Mouse (Mus musculus) olfactory bulb, adult 2 months (tissue): ENCODE measurements around the gene Mfsd12. TPM values are rescaled to one million over a fixed set of nuclear protein-coding genes. Genes with fewer than 3 reads are reported as not detected.

Source experiments
- H3K27ac ChIP-seq: fragments of 200-500 bp; 2 replicates; pipeline ENCODE4 v1.5.1; 2012; ENCODE audit warnings: low read depth, low read length; ENCODE audit not compliant: insufficient read depth
- H3K4me1 ChIP-seq: fragments of 200-500 bp; 2 replicates; pipeline ENCODE4 v1.6.1; 2012; ENCODE audit warnings: low read length; ENCODE audit not compliant: control insufficient read depth, insufficient read depth
- H3K4me3 ChIP-seq: fragments of 200-500 bp; 2 replicates; pipeline ENCODE4 v1.5.1; 2012; ENCODE audit warnings: mild to moderate bottlenecking, low read depth, low read length, moderate library complexity; ENCODE audit not compliant: insufficient read depth
- CTCF ChIP-seq: fragments of 200-500 bp; IDR thresholded peaks from 2 replicates; pipeline ENCODE4 v1.5.1; 2012; ENCODE audit warnings: low read depth, mild to moderate bottlenecking, low read length, moderate library complexity; ENCODE audit not compliant: insufficient read depth
- POLR2A ChIP-seq: fragments of 200-500 bp; IDR thresholded peaks from 2 replicates; pipeline ENCODE4 v1.6.1; 2012; ENCODE audit warnings: mild to moderate bottlenecking, low read depth, low read length, moderate library complexity; ENCODE audit not compliant: insufficient read depth
- WGBS: fragments of 180-500 bp; shearing (Covaris S2); methylation state at CpG from one replicate; pipeline ENCODE4 v1.1.7; 2018; 5-methylcytosine and 5-hydroxymethylcytosine counted together
- polyA plus RNA-seq: library from polyadenylated mRNA; stranded (reverse); fragments of >200 nt; gene quantifications from 2 replicates; pipeline ENCODE4 v1.2.4, GENCODE M21; 2012; ENCODE audit warnings: low replicate concordance; ENCODE audit not compliant: missing spikeins, insufficient read depth, insufficient read length

The Mfsd12 gene
- polyA plus RNA-seq, 1 experiment = not detected

DNA sequence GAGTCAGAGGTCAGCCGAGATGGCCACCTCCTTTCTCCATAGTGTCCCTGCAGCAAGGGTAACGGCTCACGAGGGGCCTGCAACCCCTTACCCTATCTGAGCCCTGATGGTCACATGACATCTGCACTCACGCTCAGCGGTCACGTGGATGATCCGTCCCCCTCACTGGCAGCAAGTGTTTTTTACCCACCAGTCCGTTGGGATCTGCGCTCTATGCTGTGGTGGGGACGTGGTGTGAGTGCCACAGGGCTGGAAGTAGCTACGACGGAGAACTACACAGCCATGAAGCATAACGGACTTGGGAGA is 51.1 kb downstream of the Mfsd12 start:
- no peak overlapping the region for H3K27ac ChIP-seq
- TF ChIP-seq CTCF = no peak
- no peak for TF ChIP-seq POLR2A
- peaks cover 65% of the 10 kb centered on the region for H3K4me1 ChIP-seq
- 68% methylated on average over 13 of the region's 13 CpGs for WGBS
- H3K4me3 ChIP-seq = no peak overlapping the region

DNA sequence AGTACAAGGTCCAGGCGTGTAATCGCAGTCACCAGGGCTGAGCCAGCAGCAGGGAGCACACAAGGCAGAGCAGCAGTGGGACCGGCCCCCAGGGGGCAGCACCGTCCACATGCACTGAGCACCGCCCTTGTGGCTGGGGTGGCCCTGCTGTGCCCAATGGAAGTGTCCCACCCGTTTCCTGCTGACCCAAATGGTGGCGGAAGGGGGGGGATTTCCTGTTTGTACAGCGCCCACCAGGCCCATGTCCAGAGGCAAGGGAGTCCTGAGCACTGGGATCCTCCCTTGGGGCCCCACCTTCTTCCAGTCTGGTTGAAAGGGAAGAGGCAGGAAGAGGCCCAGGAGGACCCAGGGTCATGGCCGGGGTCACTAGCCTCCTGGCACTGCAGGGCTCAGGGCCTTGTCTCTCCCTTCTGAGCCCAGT is 51.6 kb downstream of the Mfsd12 start:
- WGBS = 35% methylated on average over 9 of the region's 9 CpGs
- Histone ChIP-seq H3K4me1 (peaks cover 70% of the 10 kb centered on the region), H3K27ac (no peak overlapping the region), H3K4me3 (no peak overlapping the region)
- no peak for TF ChIP-seq POLR2A
- peak; percentile 77; the same call in 1 of the 2 replicates for TF ChIP-seq CTCF

DNA sequence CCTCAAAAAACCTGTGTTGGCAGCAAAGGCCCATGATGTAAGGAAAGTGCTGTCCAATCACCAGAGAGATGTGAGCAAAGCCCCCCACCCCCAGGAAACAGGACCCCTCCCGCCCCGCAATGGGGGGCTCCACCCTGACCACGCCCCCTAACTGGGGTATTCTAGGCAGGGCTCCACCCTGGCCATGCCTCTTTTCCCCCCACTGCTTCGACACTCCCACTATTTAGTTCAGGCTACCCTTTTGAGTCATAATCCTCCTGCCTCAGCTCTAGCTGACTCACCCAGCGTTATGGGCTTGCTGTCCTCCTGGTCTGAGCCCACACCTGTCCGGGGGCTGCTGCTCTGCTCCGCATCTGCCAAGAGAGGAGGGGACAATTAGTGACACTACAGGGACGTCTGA is 52.0 kb downstream of the Mfsd12 start:
- Histone ChIP-seq H3K27ac (no peak overlapping the region), H3K4me1 (peaks cover 75% of the 10 kb centered on the region), H3K4me3 (no peak overlapping the region)
- TF ChIP-seq CTCF (no peak), POLR2A (no peak)
- 30% methylated on average over 8 of the region's 8 CpGs for WGBS

GRCm38 (mm10) chr10:81410350-81410749 is 53.1 kb downstream of the Mfsd12 start:
- TF ChIP-seq POLR2A (no peak), CTCF (no peak)
- WGBS = 78% methylated on average over 4 of the region's 4 CpGs
- peak overlapping the region; percentile 88 for H3K27ac ChIP-seq
- H3K4me3 ChIP-seq = no peak overlapping the region
- H3K4me1 ChIP-seq = peaks cover 85% of the 10 kb centered on the region

- Histone ChIP-seq H3K27ac (peak overlapping the region; percentile 88), H3K4me1 (peaks cover 91% of the 10 kb centered on the region), H3K4me3 (no peak overlapping the region)
- no peak for TF ChIP-seq CTCF
- no peak for TF ChIP-seq POLR2A
- 56% methylated on average over 9 of the region's 9 CpGs for WGBS
These were observed 53.7 kb downstream of the Mfsd12 start for GRCm38 (mm10) chr10:81410981-81411380.

DNA sequence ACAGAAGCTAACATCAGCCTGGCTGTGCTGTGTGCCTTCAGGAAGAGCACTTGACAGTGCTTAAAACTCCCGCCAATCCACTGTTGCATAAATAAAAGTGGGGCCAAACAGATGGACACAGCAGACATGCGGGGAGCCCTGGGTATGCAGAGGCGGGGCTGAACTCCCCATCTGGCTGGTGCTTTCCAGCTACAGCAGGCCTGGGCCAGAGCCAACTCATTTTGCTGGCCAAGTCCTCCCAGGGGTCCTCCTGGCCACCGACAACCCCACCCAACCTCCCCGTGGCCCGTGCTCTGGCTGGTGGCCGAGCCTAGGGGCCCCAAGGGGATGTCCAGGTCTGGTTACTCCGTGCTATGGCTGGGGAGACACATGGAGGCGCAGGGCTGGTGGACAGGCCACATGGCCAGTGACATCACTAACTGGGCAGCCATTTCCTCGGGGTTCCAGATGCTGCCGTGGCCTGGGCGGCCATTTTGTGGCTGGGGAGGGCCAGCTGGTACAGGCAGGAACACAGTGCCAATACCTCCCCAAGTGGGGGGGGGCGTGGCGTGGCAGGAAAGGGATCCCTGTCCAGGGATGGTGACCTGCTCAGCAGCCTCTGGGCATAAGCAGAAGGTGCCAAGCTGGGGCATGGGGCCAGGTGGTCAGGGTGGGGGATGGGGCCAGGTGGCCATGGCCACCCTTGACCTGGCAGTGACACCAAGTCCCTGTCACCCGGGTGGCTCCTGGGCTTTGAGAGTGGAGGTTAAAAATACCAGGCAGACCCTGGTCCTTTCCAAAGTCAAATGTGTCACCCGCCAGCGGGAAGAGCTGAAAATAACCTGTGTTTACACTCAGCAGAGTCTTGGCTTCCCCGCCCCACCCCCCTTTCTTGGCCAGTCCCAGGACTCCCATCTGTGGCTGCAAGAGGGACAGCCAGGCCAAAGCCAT is 54.4 kb downstream of the Mfsd12 start:
- 31% methylated on average over 18 of the region's 18 CpGs for WGBS
- H3K4me3 ChIP-seq = no peak overlapping the region
- TF ChIP-seq CTCF = no peak; the same call in 1 of the 2 replicates
- no peak for TF ChIP-seq POLR2A
- peak overlapping the region; percentile 88 for H3K27ac ChIP-seq
- H3K4me1 ChIP-seq = peaks cover 97% of the 10 kb centered on the region

- TF ChIP-seq CTCF (no peak), POLR2A (no peak)
- Histone ChIP-seq H3K27ac (peak overlapping the region; percentile 88), H3K4me1 (peaks cover 98% of the 10 kb centered on the region), H3K4me3 (no peak overlapping the region)
- 77% methylated on average over 16 of the region's 16 CpGs for WGBS
These were observed 55.5 kb downstream of the Mfsd12 start for GRCm38 (mm10) chr10:81412586-81413309.

GRCm38 (mm10) chr10:81413310-81414261 is 56.3 kb downstream of the Mfsd12 start:
- Histone ChIP-seq H3K27ac (peak overlapping the region; percentile 91), H3K4me3 (peak overlapping the region; percentile 24), H3K4me1 (peaks cover 97% of the 10 kb centered on the region)
- WGBS = 22% methylated on average over 26 of the region's 26 CpGs
- TF ChIP-seq CTCF = no peak
- no peak for TF ChIP-seq POLR2A

GRCm38 (mm10) chr10:81414682-81415081 is 57.4 kb downstream of the Mfsd12 start:
- Histone ChIP-seq H3K27ac (peak overlapping the region; percentile 91), H3K4me1 (peaks cover 96% of the 10 kb centered on the region), H3K4me3 (no peak overlapping the region)
- TF ChIP-seq POLR2A (no peak), CTCF (no peak)
